Mouse (Mus musculus): ENCODE measurements around the gene Lysmd4.

The Lysmd4 gene

GRCm38 (mm10) chr7:67222220-67222862 is at the start of gene Lysmd4:
Gene Lysmd4 (plus strand): TSS chr7:67222544.
- peak; percentile 97 for DNase-seq

GRCm38 (mm10) chr7:67173522-67174195 is 48.7 kb upstream of the Lysmd4 start:
- DNase-seq: no peak

- DNase-seq: no peak
Measured at GRCm38 (mm10) chr7:67183786-67184185, 38.6 kb upstream of the Lysmd4 start.

GRCm38 (mm10) chr7:67199412-67199811 is 22.9 kb upstream of the Lysmd4 start:
- DNase-seq: peak; percentile 62

GRCm38 (mm10) chr7:67203625-67204024 is 18.7 kb upstream of the Lysmd4 start:
- no peak for DNase-seq

- DNase-seq: no peak
Measured at GRCm38 (mm10) chr7:67205734-67206425, 16.5 kb upstream of the Lysmd4 start.

GRCm38 (mm10) chr7:67206496-67206895 is 15.8 kb upstream of the Lysmd4 start:
- no peak for DNase-seq

GRCm38 (mm10) chr7:67207701-67208100 is 14.6 kb upstream of the Lysmd4 start:
- no peak for DNase-seq

GRCm38 (mm10) chr7:67208317-67208716 is 14.0 kb upstream of the Lysmd4 start:
- DNase-seq: no peak

- peak; percentile 22 for DNase-seq
Measured at GRCm38 (mm10) chr7:67210004-67210833, 12.1 kb upstream of the Lysmd4 start.

GRCm38 (mm10) chr7:67211341-67211740 is 11.0 kb upstream of the Lysmd4 start:
- DNase-seq: no peak

- no peak for DNase-seq
Measured at GRCm38 (mm10) chr7:67211971-67212370, 10.4 kb upstream of the Lysmd4 start.

GRCm38 (mm10) chr7:67213589-67213988 is 8.8 kb upstream of the Lysmd4 start:
- DNase-seq: no peak

- no peak for DNase-seq
Measured at GRCm38 (mm10) chr7:67216351-67216750, 6.0 kb upstream of the Lysmd4 start.

- peak; percentile 74 for DNase-seq
Measured at GRCm38 (mm10) chr7:67217025-67217424, 5.3 kb upstream of the Lysmd4 start.

GRCm38 (mm10) chr7:67225943-67226625 is 3.7 kb downstream of the Lysmd4 start:
- no peak for DNase-seq

- DNase-seq: no peak
Measured at GRCm38 (mm10) chr7:67227538-67227937, 5.2 kb downstream of the Lysmd4 start.

GRCm38 (mm10) chr7:67228390-67228789 is 6.0 kb downstream of the Lysmd4 start:
- no peak for DNase-seq

- peak; percentile 45 for DNase-seq
Measured at GRCm38 (mm10) chr7:67228891-67229602, 6.7 kb downstream of the Lysmd4 start.

- DNase-seq: no peak
Measured at GRCm38 (mm10) chr7:67229701-67230100, 7.4 kb downstream of the Lysmd4 start.

GRCm38 (mm10) chr7:67230221-67230620 is 7.9 kb downstream of the Lysmd4 start:
- no peak for DNase-seq

Data from liver (tissue).